Mouse (Mus musculus): ENCODE measurements around the gene Rbm33. TPM values are rescaled to one million over a fixed set of nuclear protein-coding genes. Genes with fewer than 3 reads are reported as not detected.

Rbm33 gene
- polyA plus RNA-seq, 1 experiment from 2014 or later = 24.3 TPM

GRCm38 (mm10) chr5:28329024-28329806, 12.3 kb downstream of the Rbm33 start:
- Histone ChIP-seq H3K4me1 (replicated peaks) (peaks cover 32% of the 10 kb centered on the region), H3K4me3 (replicated peaks) (no peak overlapping the region), H3K9ac (replicated peaks) (no peak overlapping the region), H3K4me2 (replicated peaks) (no peak overlapping the region), H3K9me3 (no peaks in the 10 kb centered on the region), H3K27me3 (no peaks in the 10 kb centered on the region), H3K27ac (no peak overlapping the region), H3K36me3 (peaks cover 29% of the 10 kb centered on the region)
- WGBS = 77% methylated on average over 7 of the region's 7 CpGs
- ATAC-seq = no peak

- WGBS = 92% methylated on average over 2 of the region's 2 CpGs
- Histone ChIP-seq H3K36me3 (peaks cover 58% of the 10 kb centered on the region), H3K27me3 (no peaks in the 10 kb centered on the region)
These were observed 16.8 kb downstream of the Rbm33 start for GRCm38 (mm10) chr5:28333731-28334130.

GRCm38 (mm10) chr5:28351857-28352513, 35.1 kb downstream of the Rbm33 start:
- Histone ChIP-seq H3K9ac (replicated peaks) (no peak overlapping the region), H3K4me1 (replicated peaks) (no peaks in the 10 kb centered on the region), H3K36me3 (peaks cover 53% of the 10 kb centered on the region), H3K27me3 (no peaks in the 10 kb centered on the region), H3K27ac (no peak overlapping the region), H3K4me2 (replicated peaks) (no peak overlapping the region), H3K4me3 (replicated peaks) (no peak overlapping the region), H3K9me3 (no peaks in the 10 kb centered on the region)
- ATAC-seq = no peak

More at GRCm38 (mm10) chr5:28333731-28334130, 16.8 kb downstream of the Rbm33 start:
- H3K4me3 ChIP-seq (replicated peaks) = no peak overlapping the region
- no peak overlapping the region for H3K27ac ChIP-seq
- no peaks in the 10 kb centered on the region; the same call in 1 of the 2 replicates for H3K4me1 ChIP-seq (replicated peaks)
- no peak overlapping the region for H3K9ac ChIP-seq (replicated peaks)
- no peak overlapping the region for H3K4me2 ChIP-seq (replicated peaks)
- ATAC-seq = no peak
- no peaks in the 10 kb centered on the region for H3K9me3 ChIP-seq

GRCm38 (mm10) chr5:28355614-28356013, 38.7 kb downstream of the Rbm33 start:
- H3K9ac ChIP-seq (replicated peaks) = no peak overlapping the region
- H3K27ac ChIP-seq = no peak overlapping the region
- no peak for ATAC-seq
- peaks cover 66% of the 10 kb centered on the region for H3K36me3 ChIP-seq
- H3K27me3 ChIP-seq = no peaks in the 10 kb centered on the region
- H3K9me3 ChIP-seq = no peaks in the 10 kb centered on the region
- no peak overlapping the region for H3K4me3 ChIP-seq (replicated peaks)
- H3K4me2 ChIP-seq (replicated peaks) = no peak overlapping the region
- no peaks in the 10 kb centered on the region for H3K4me1 ChIP-seq (replicated peaks)

- Histone ChIP-seq H3K27ac (no peak overlapping the region), H3K36me3 (peaks cover 82% of the 10 kb centered on the region), H3K9me3 (no peaks in the 10 kb centered on the region), H3K4me3 (replicated peaks) (no peak overlapping the region), H3K4me1 (replicated peaks) (no peaks in the 10 kb centered on the region), H3K27me3 (no peaks in the 10 kb centered on the region), H3K9ac (replicated peaks) (no peak overlapping the region), H3K4me2 (replicated peaks) (no peak overlapping the region)
- no peak for ATAC-seq
- 83% methylated on average over 2 of the region's 2 CpGs for WGBS
These were observed 43.8 kb downstream of the Rbm33 start for GRCm38 (mm10) chr5:28360745-28361144.

GRCm38 (mm10) chr5:28368056-28368455, 51.1 kb downstream of the Rbm33 start:
- peaks cover 54% of the 10 kb centered on the region for H3K36me3 ChIP-seq
- H3K4me3 ChIP-seq (replicated peaks) = no peak overlapping the region
- H3K4me2 ChIP-seq (replicated peaks) = no peak overlapping the region
- H3K27me3 ChIP-seq = no peaks in the 10 kb centered on the region
- 55% methylated on average over 2 of the region's 2 CpGs for whole genome bisulfite sequencing
- H3K27ac ChIP-seq = peak overlapping the region; percentile 36; the same call in 1 of the 2 replicates
- H3K9ac ChIP-seq (replicated peaks) = no peak overlapping the region
- peaks cover 5% of the 10 kb centered on the region for H3K4me1 ChIP-seq (replicated peaks)
- ATAC-seq = peak; percentile 70
- H3K9me3 ChIP-seq = no peaks in the 10 kb centered on the region

- no peak overlapping the region for H3K4me2 ChIP-seq (replicated peaks)
- no peak for ATAC-seq
- no peak overlapping the region for H3K4me3 ChIP-seq (replicated peaks)
- H3K9me3 ChIP-seq = no peaks in the 10 kb centered on the region
- no peak overlapping the region for H3K27ac ChIP-seq
- H3K36me3 ChIP-seq = peaks cover 31% of the 10 kb centered on the region
- H3K4me1 ChIP-seq (replicated peaks) = peaks cover 24% of the 10 kb centered on the region
- no peaks in the 10 kb centered on the region for H3K27me3 ChIP-seq
- H3K9ac ChIP-seq (replicated peaks) = no peak overlapping the region
These were observed 53.9 kb downstream of the Rbm33 start for GRCm38 (mm10) chr5:28370836-28371235.

GRCm38 (mm10) chr5:28372172-28372664, 55.3 kb downstream of the Rbm33 start:
- no peak for ATAC-seq
- no peak overlapping the region for H3K4me3 ChIP-seq (replicated peaks)
- H3K4me1 ChIP-seq (replicated peaks) = peaks cover 29% of the 10 kb centered on the region
- H3K36me3 ChIP-seq = peaks cover 30% of the 10 kb centered on the region
- H3K27me3 ChIP-seq = no peaks in the 10 kb centered on the region
- no peak overlapping the region for H3K27ac ChIP-seq
- 95% methylated on average over 1 of the region's 1 CpGs for WGBS
- no peak overlapping the region for H3K9ac ChIP-seq (replicated peaks)
- H3K9me3 ChIP-seq = no peaks in the 10 kb centered on the region
- H3K4me2 ChIP-seq (replicated peaks) = no peak overlapping the region

- Histone ChIP-seq H3K27me3 (no peaks in the 10 kb centered on the region), H3K4me3 (replicated peaks) (no peak overlapping the region), H3K27ac (peak overlapping the region; percentile 67), H3K9ac (replicated peaks) (no peak overlapping the region), H3K36me3 (peaks cover 30% of the 10 kb centered on the region), H3K9me3 (no peaks in the 10 kb centered on the region), H3K4me2 (replicated peaks) (no peak overlapping the region), H3K4me1 (replicated peaks) (peaks cover 24% of the 10 kb centered on the region)
- 68% methylated on average over 2 of the region's 2 CpGs for WGBS
- peak; percentile 68; the same call in 1 of the 2 replicates for ATAC-seq
These were observed 56.8 kb downstream of the Rbm33 start for GRCm38 (mm10) chr5:28373498-28374427.

GRCm38 (mm10) chr5:28377299-28377698, 60.4 kb downstream of the Rbm33 start:
- no peak overlapping the region for H3K9ac ChIP-seq (replicated peaks)
- no peak overlapping the region for H3K4me2 ChIP-seq (replicated peaks)
- no peaks in the 10 kb centered on the region for H3K27me3 ChIP-seq
- ATAC-seq = no peak
- H3K4me3 ChIP-seq (replicated peaks) = no peak overlapping the region
- peaks cover 24% of the 10 kb centered on the region for H3K4me1 ChIP-seq (replicated peaks)
- H3K9me3 ChIP-seq = no peaks in the 10 kb centered on the region
- H3K27ac ChIP-seq = no peak overlapping the region
- peaks cover 34% of the 10 kb centered on the region for H3K36me3 ChIP-seq

GRCm38 (mm10) chr5:28382289-28382688, 65.4 kb downstream of the Rbm33 start:
- no peak for ATAC-seq
- Histone ChIP-seq H3K9me3 (no peaks in the 10 kb centered on the region), H3K27ac (no peak overlapping the region), H3K4me2 (replicated peaks) (no peak overlapping the region), H3K27me3 (no peaks in the 10 kb centered on the region), H3K9ac (replicated peaks) (no peak overlapping the region), H3K36me3 (peaks cover 39% of the 10 kb centered on the region), H3K4me3 (replicated peaks) (no peak overlapping the region), H3K4me1 (replicated peaks) (no peaks in the 10 kb centered on the region)
- 94% methylated on average over 1 of the region's 1 CpGs for WGBS

GRCm38 (mm10) chr5:28386783-28387182, 69.9 kb downstream of the Rbm33 start:
- ATAC-seq = no peak

More at GRCm38 (mm10) chr5:28386783-28387182, 69.9 kb downstream of the Rbm33 start:
- Histone ChIP-seq H3K9ac (replicated peaks) (no peak overlapping the region), H3K27me3 (no peaks in the 10 kb centered on the region), H3K4me3 (replicated peaks) (no peak overlapping the region), H3K4me1 (replicated peaks) (no peaks in the 10 kb centered on the region), H3K36me3 (peaks cover 53% of the 10 kb centered on the region), H3K9me3 (no peaks in the 10 kb centered on the region), H3K4me2 (replicated peaks) (no peak overlapping the region), H3K27ac (no peak overlapping the region)
- WGBS = 94% methylated on average over 3 of the region's 3 CpGs

Data from midbrain, embryonic 13.5 days (tissue).